Mouse (Mus musculus) lung, adult 2 months (tissue): ENCODE results near the gene Fignl2.

ENCODE experiments used
- CTCF ChIP-seq: fragments of 200-500 bp; IDR thresholded peaks from 2 replicates; pipeline ENCODE4 v1.5.1; 2011; ENCODE audit warnings: mild to moderate bottlenecking, low read length, control low read depth; ENCODE audit not compliant: insufficient read depth
- POLR2A ChIP-seq: fragments of 200-500 bp; IDR thresholded peaks from 2 replicates; pipeline ENCODE4 v1.6.1; 2011; ENCODE audit warnings: low read depth, mild to moderate bottlenecking, control low read depth, low read length, borderline replicate concordance; ENCODE audit errors: extremely low read depth

DNA sequence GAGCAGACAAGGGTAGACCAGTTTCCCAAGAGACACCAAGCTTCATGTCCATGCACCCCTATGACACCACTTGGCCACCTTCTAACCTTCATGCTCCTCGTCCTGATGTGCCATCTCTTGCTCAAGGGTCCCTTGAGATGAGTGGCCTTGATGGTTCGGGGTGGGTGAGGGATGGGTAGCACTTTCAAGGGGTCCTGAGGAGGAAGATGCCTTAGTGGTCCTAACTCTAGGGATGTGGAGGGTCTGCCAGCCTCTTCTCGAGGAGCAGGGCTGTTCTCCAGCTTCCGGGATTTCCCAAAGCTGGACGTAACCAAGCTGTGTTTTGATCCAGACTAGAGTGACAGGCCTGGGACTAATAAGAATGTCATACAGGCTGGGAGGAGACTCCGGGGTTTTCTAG, 47.2 kb upstream of the Fignl2 start:
- TF ChIP-seq POLR2A, result no peak
- TF ChIP-seq CTCF, result no peak
